Mouse (Mus musculus) heart, embryonic 11.5 days (tissue): ENCODE measurements around the gene Fam71a. TPM values are rescaled to one million over a fixed set of nuclear protein-coding genes. Genes with fewer than 3 reads are reported as not detected.
"Not testable (repeated sequence)": the region's sequence is repeated elsewhere in the genome, so short reads cannot be mapped to it uniquely, and the experiment has no call there.

Source experiments
- ATAC-seq: fragments of 200-750 bp; cut with Nextera tagmentation; replicated peaks from 2 replicates; pipeline ENCODE4 v1.8.0; 2017; ENCODE audit warnings: moderate library complexity; ENCODE audit not compliant: insufficient number of reproducible peaks, low FRiP score, low TSS enrichment
- H3K27ac ChIP-seq: fragments of 300-500 bp; sonication (generic); 2 replicates; pipeline ENCODE4 v1.5.1; 2014; ENCODE audit warnings: mild to moderate bottlenecking, low read depth, low read length
- H3K27me3 ChIP-seq: fragments of 300-500 bp; sonication (generic); 2 replicates; pipeline ENCODE4 v1.6.1; 2014; ENCODE audit warnings: mild to moderate bottlenecking, low read length, mixed read lengths; ENCODE audit not compliant: control insufficient read depth, insufficient read depth
- H3K36me3 ChIP-seq: fragments of 300-500 bp; sonication (generic); 2 replicates; pipeline ENCODE4 v1.6.1; 2014; ENCODE audit warnings: mild to moderate bottlenecking, low read length, moderate library complexity, mixed read lengths; ENCODE audit not compliant: control insufficient read depth, insufficient read depth
- H3K4me1 ChIP-seq: fragments of 300-500 bp; sonication (generic); 2 replicates; pipeline ENCODE4 v1.6.1; 2014; ENCODE audit warnings: low read length; ENCODE audit not compliant: control insufficient read depth, insufficient read depth
- H3K4me2 ChIP-seq: fragments of 300-500 bp; sonication (generic); 2 replicates; pipeline ENCODE4 v1.6.1; 2014; ENCODE audit warnings: mild to moderate bottlenecking, moderate library complexity
- H3K4me3 ChIP-seq: fragments of 300-500 bp; sonication (generic); 2 replicates; pipeline ENCODE4 v1.5.1; 2014; ENCODE audit warnings: low read depth, low read length
- H3K9ac ChIP-seq: fragments of 300-500 bp; sonication (generic); 2 replicates; pipeline ENCODE4 v1.6.1; 2014; ENCODE audit warnings: mild to moderate bottlenecking, low read depth, low read length, moderate library complexity
- H3K9me3 ChIP-seq: fragments of 300-500 bp; sonication (generic); replicated peaks from 2 replicates; pipeline ENCODE4 v1.6.1; 2016; ENCODE audit warnings: low read length; ENCODE audit not compliant: control insufficient read depth
- WGBS: fragments of 180-500 bp; shearing (Covaris S2); extraction: QIAGEN DNeasy Blood & Tissue Kit; methylation state at CpG from one replicate; pipeline ENCODE4 v1.1.7; 2014; ENCODE audit not compliant: insufficient replicate concordance; 5-methylcytosine and 5-hydroxymethylcytosine counted together
- polyA plus RNA-seq: library from polyadenylated mRNA; unstranded; fragments of >200 nt; fragmentation: Nextera tagmentation; extraction: Ambion mirVana; gene quantifications from 2 replicates; pipeline ENCODE4 v1.2.1, GENCODE M21; 2014

Fam71a gene
- polyA plus RNA-seq, 1 experiment from 2014 or later: not detected

DNA sequence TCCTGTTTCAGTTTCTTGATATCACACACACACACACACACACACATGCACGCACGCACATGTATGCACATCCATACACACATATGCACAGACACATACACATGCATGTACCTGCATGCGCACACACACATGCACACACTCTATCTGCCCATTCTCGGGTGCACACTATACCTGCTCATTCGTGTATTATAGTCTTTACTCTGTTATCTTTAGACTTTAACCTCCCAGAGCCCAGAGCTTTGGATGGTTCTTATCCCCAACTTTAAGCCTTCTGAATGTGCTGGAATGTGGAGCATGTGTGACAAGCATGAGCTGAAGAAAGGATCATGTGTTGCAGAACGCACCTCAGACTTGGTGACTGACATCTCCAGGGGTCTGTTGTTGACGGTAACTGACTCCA lies 12.3 kb upstream of the Fam71a start:
- no peaks in the 10 kb centered on the region for H3K9me3 ChIP-seq
- 58% methylated on average over 7 of the region's 7 CpGs for WGBS
- H3K9ac ChIP-seq: no peak overlapping the region
- H3K4me3 ChIP-seq: no peak overlapping the region
- H3K27ac ChIP-seq: no peak overlapping the region
- H3K4me2 ChIP-seq: no peak overlapping the region
- no peaks in the 10 kb centered on the region for H3K27me3 ChIP-seq
- ATAC-seq: no peak
- H3K4me1 ChIP-seq: peaks cover 32% of the 10 kb centered on the region
- peaks cover 2% of the 10 kb centered on the region; the same call in 1 of the 2 replicates for H3K36me3 ChIP-seq

DNA sequence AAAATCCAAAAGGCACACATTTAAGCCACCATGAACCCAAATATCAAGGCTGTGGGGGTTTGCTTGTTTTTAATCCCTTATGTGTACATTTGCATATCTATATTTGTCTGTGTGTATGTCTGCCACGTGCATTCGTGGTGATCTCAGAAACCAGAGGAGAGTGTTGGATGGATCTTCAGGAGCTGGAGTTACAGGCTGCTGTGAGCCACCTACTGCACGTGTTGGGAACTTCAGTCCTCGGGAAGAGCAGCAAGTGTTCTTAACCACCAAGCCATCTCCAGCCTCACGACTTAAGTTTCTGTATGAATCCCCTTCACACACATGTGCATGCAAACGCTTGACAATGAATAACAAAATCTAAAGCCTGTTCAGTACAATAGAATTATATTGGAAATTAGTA lies 7.9 kb upstream of the Fam71a start:
- H3K9ac ChIP-seq: no peak overlapping the region
- no peaks in the 10 kb centered on the region for H3K27me3 ChIP-seq
- peaks cover 7% of the 10 kb centered on the region for H3K36me3 ChIP-seq
- ATAC-seq: no peak
- no peak overlapping the region for H3K4me3 ChIP-seq
- H3K4me1 ChIP-seq: no peaks in the 10 kb centered on the region
- H3K27ac ChIP-seq: no peak overlapping the region
- H3K4me2 ChIP-seq: no peak overlapping the region
- no peaks in the 10 kb centered on the region for H3K9me3 ChIP-seq
- 14% methylated on average over 6 of the region's 6 CpGs for WGBS

DNA sequence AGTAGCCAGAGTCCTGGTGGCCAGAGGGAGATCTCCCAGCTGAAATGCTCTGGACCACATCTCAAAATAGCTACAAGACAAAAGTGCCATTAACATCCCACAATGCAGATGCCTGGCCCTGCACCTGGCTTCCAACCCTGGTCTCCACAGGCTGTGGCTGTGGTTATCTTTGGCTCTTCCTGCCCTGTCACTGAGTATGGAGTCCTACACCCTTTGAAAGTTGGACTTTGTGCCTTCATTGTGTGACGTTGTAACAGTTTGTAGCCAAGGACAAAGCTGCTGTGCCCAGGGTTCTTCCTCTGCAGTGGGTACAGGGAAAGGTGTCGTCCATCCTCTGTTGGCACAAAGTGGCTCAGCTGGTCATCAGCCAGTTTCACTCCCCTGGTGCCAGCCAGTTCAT lies 5.8 kb upstream of the Fam71a start:
- Histone ChIP-seq H3K9me3 (no peaks in the 10 kb centered on the region), H3K27ac (no peak overlapping the region), H3K9ac (no peak overlapping the region), H3K4me3 (no peak overlapping the region), H3K4me2 (no peak overlapping the region), H3K36me3 (peaks cover 7% of the 10 kb centered on the region), H3K4me1 (no peaks in the 10 kb centered on the region), H3K27me3 (no peaks in the 10 kb centered on the region)
- 60% methylated on average over 2 of the region's 2 CpGs for WGBS
- no peak for ATAC-seq

DNA sequence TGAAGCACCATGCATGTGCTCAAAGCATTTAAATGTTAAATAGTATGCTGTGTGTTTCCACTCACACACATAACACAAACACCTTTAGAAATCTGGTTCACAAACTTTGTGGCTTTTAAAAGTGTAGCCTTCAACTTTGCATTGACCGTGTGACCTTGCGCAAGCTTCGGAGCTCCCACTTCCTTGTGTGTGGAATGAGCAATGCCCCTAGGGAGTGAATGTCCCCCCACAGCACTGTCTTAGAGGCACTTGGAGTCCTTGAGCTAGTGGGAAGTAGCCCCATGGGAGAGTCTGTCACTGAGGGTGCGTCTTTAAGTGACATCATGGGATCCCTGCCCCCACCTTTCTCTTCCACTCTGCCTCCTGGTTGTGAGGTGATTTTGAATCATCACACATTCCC lies 1.6 kb upstream of the Fam71a start:
- WGBS: 74% methylated on average over 4 of the region's 4 CpGs

GRCm38 (mm10) chr1:191154314-191154713 lies 10.3 kb downstream of the Fam71a start:
- Histone ChIP-seq H3K4me2 (no peak overlapping the region), H3K9ac (no peak overlapping the region), H3K36me3 (no peaks in the 10 kb centered on the region), H3K4me3 (no peak overlapping the region), H3K27me3 (no peaks in the 10 kb centered on the region), H3K4me1 (peaks cover 3% of the 10 kb centered on the region; the same call in 1 of the 2 replicates), H3K9me3 (peaks cover 3% of the 10 kb centered on the region; the same call in 1 of the 2 replicates), H3K27ac (peak overlapping the region; percentile 93)
- peak; percentile 67 for ATAC-seq
- WGBS: 23% methylated on average over 3 of the region's 3 CpGs

More for the DNA sequence above, 1.6 kb upstream of the Fam71a start:
- ATAC-seq: no peak
- H3K9me3 ChIP-seq: no peaks in the 10 kb centered on the region
- H3K4me3 ChIP-seq: no peak overlapping the region
- H3K9ac ChIP-seq: no peak overlapping the region
- no peaks in the 10 kb centered on the region for H3K4me1 ChIP-seq
- 0 out of 2 replicates have a peak, but pooled peaks cover 2% of the 10 kb centered on the region for H3K36me3 ChIP-seq
- H3K27me3 ChIP-seq: no peaks in the 10 kb centered on the region
- no peak overlapping the region for H3K4me2 ChIP-seq
- H3K27ac ChIP-seq: no peak overlapping the region

DNA sequence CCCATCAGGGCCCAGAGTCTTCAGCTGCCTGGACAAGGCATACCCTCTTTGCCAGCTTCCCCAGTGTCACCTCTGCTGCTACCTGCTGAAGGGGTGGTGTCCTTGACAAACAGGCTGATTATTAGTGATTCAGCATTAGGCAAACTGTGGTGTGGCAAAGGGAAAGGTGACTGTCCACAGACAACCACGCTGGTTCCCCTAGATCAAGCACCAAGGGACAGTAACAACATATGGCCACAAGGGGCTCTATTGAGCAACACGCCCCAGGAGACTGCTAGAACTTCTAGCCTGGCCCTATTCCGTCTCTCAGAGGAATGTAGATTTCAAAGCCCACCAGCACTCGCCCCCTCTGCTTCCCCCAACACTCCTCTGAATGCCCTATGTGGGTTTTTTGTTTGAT lies 11.6 kb downstream of the Fam71a start:
- Histone ChIP-seq H3K36me3 (no peaks in the 10 kb centered on the region), H3K9me3 (peaks cover 3% of the 10 kb centered on the region; the same call in 1 of the 2 replicates), H3K4me3 (no peak overlapping the region), H3K4me2 (no peak overlapping the region), H3K27ac (peak overlapping the region; percentile 93; the same call in 1 of the 2 replicates), H3K27me3 (no peaks in the 10 kb centered on the region), H3K9ac (no peak overlapping the region), H3K4me1 (peaks cover 3% of the 10 kb centered on the region; the same call in 1 of the 2 replicates)
- no peak for ATAC-seq
- 22% methylated on average over 4 of the region's 4 CpGs for WGBS

- peaks cover 3% of the 10 kb centered on the region; the same call in 1 of the 2 replicates for H3K4me1 ChIP-seq
- no peaks in the 10 kb centered on the region; the same call in 1 of the 2 replicates for H3K9me3 ChIP-seq
- no peak for ATAC-seq
- H3K27me3 ChIP-seq: no peaks in the 10 kb centered on the region
- H3K9ac ChIP-seq: no peak overlapping the region
- no peaks in the 10 kb centered on the region for H3K36me3 ChIP-seq
- H3K4me2 ChIP-seq: no peak overlapping the region
- H3K27ac ChIP-seq: no peak overlapping the region
- no peak overlapping the region for H3K4me3 ChIP-seq
- 68% methylated on average over 8 of the region's 8 CpGs for WGBS
Observed at GRCm38 (mm10) chr1:191150924-191151605, 13.6 kb downstream of the Fam71a start.

DNA sequence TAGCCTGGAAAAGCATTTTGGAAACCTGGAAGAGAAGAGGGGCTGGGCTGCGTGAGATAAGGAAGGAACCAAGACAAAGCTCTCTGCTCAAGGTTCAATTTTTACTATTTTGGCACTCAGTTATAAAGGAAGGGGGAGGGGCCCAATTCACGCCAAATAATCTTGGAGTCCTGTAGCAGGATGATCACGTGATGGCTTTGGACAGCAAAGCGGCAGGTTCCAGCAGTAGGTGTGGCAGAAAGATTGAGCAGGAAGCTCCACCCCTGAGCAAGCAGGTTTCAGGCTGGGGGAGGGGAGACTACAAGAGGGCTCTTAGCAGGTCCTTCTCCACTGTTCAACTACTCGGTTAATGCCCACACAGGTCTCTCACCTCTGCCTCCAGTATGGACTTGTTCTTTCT lies 15.1 kb downstream of the Fam71a start:
- H3K27ac ChIP-seq, H3K4me1 ChIP-seq, H3K4me3 ChIP-seq, H3K36me3 ChIP-seq, H3K27me3 ChIP-seq, ATAC-seq, H3K9ac ChIP-seq, H3K9me3 ChIP-seq, H3K4me2 ChIP-seq: not testable (repeated sequence)
- 73% methylated on average over 5 of the region's 5 CpGs for WGBS

DNA sequence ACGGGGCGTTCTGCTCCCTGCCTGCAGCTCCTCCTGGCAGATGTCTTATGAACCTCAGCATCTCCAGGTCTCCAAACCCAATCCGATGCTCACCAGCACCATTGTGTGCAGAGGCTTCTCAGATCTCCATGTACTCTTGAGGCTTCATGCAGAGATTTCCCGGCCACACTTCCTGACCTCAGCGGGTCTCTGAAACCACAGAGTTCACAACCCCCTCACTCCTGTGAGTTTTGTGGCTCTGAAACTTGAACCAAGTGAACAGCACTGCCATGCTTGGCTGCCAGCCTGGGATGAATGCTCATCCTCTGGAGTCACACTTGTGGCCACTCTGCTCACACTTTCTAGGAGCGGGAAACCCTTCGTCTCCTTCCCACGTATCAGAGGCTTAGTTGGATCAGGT lies 23.6 kb downstream of the Fam71a start:
- no peaks in the 10 kb centered on the region; the same call in 1 of the 2 replicates for H3K4me1 ChIP-seq
- WGBS: 78% methylated on average over 8 of the region's 8 CpGs
- no peaks in the 10 kb centered on the region for H3K27me3 ChIP-seq
- no peak overlapping the region for H3K4me2 ChIP-seq
- H3K36me3 ChIP-seq: no peaks in the 10 kb centered on the region
- no peak overlapping the region for H3K4me3 ChIP-seq
- no peak overlapping the region for H3K27ac ChIP-seq
- ATAC-seq: no peak
- no peak overlapping the region for H3K9ac ChIP-seq
- H3K9me3 ChIP-seq: no peaks in the 10 kb centered on the region
